Mouse (Mus musculus) neural tube, embryonic 14.5 days (tissue): ENCODE results near the gene Olfr312. TPM values are rescaled to one million over a fixed set of nuclear protein-coding genes. Genes with fewer than 3 reads are reported as not detected.

Source experiments
- ATAC-seq: fragments of 200-750 bp; cut with Nextera tagmentation; 2 replicates; pipeline ENCODE4 v1.8.0; 2017; ENCODE audit warnings: low read depth, mild to moderate bottlenecking, moderate TSS enrichment, moderate library complexity
- H3K27ac ChIP-seq: fragments of 300-500 bp; sonication (generic); 2 replicates; pipeline ENCODE4 v1.5.1; 2014; ENCODE audit warnings: low read depth, mild to moderate bottlenecking, control low read depth, low read length, moderate library complexity, mixed read lengths
- H3K27me3 ChIP-seq: fragments of 300-500 bp; sonication (generic); 2 replicates; pipeline ENCODE4 v1.6.1; 2014; ENCODE audit warnings: low read length; ENCODE audit not compliant: control insufficient read depth, insufficient read depth
- H3K36me3 ChIP-seq: fragments of 300-500 bp; sonication (generic); 2 replicates; pipeline ENCODE4 v1.6.1; 2014; ENCODE audit warnings: low read length, mixed read lengths; ENCODE audit not compliant: control insufficient read depth, insufficient read depth
- H3K4me1 ChIP-seq: fragments of 300-500 bp; sonication (generic); 2 replicates; pipeline ENCODE4 v1.6.1; 2014; ENCODE audit warnings: low read length; ENCODE audit not compliant: control insufficient read depth, insufficient read depth
- H3K4me2 ChIP-seq: fragments of 300-500 bp; sonication (generic); 2 replicates; pipeline ENCODE4 v1.6.1; 2014; ENCODE audit warnings: mild to moderate bottlenecking, low read depth, low read length, control low read depth
- H3K4me3 ChIP-seq: fragments of 300-500 bp; sonication (generic); 2 replicates; pipeline ENCODE4 v1.5.1; 2014; ENCODE audit warnings: low read depth, low read length, control low read depth, mixed read lengths
- H3K9ac ChIP-seq: fragments of 300-500 bp; sonication (generic); replicated peaks from 2 replicates; pipeline ENCODE4 v1.6.1; 2014; ENCODE audit warnings: low read depth, mild to moderate bottlenecking, control low read depth, low read length, mixed read lengths
- H3K9me3 ChIP-seq: fragments of 300-500 bp; sonication (generic); 2 replicates; pipeline ENCODE4 v1.6.1; 2016; ENCODE audit warnings: low read length; ENCODE audit not compliant: control insufficient read depth
- WGBS: fragments of 180-500 bp; shearing (Covaris S2); extraction: QIAGEN DNeasy Blood & Tissue Kit; methylation state at CpG from one replicate; pipeline ENCODE4 v1.1.7; 2014; 5-methylcytosine and 5-hydroxymethylcytosine counted together
- polyA plus RNA-seq: library from polyadenylated mRNA; unstranded; fragments of >200 nt; fragmentation: Nextera tagmentation; extraction: Ambion mirVana; gene quantifications from 2 replicates; pipeline ENCODE4 v1.2.1, GENCODE M21; 2014

The Olfr312 gene
- polyA plus RNA-seq, 1 experiment from 2014 or later = not detected

DNA sequence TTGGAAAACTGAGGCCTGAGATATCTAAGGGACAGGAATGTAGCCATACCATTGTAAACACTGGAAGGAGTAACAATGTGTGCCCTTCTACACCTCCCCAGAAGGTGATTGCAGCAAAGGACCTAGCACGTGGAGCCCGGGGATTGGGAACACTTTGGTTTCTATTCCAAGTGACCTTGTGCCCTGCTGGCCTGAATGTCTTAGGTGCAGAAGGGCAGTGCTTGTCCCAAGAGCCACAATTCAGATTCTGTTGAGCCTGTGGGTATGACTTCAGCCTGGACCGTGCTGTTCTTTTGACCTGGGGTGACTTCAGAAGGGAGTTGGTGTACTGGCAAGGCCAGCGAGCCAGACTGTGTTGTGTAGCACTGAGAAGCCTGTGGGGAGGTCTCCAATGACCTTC, 41.9 kb downstream of the Olfr312 start:
- WGBS = 91% methylated on average over 4 of the region's 4 CpGs
- ATAC-seq = no peak

GRCm38 (mm10) chr11:58883756-58884155, 54.7 kb downstream of the Olfr312 start:
- no peak overlapping the region for H3K4me2 ChIP-seq
- H3K4me3 ChIP-seq = no peak overlapping the region
- no peak overlapping the region for H3K9ac ChIP-seq
- H3K36me3 ChIP-seq = peaks cover 40% of the 10 kb centered on the region
- ATAC-seq = no peak
- H3K27ac ChIP-seq = no peak overlapping the region
- no peaks in the 10 kb centered on the region for H3K27me3 ChIP-seq
- no peaks in the 10 kb centered on the region for H3K9me3 ChIP-seq
- H3K4me1 ChIP-seq = no peaks in the 10 kb centered on the region
- 86% methylated on average over 8 of the region's 8 CpGs for WGBS

More for the DNA sequence above, 41.9 kb downstream of the Olfr312 start:
- Histone ChIP-seq H3K36me3 (peaks cover 5% of the 10 kb centered on the region; the same call in 1 of the 2 replicates), H3K27me3 (no peaks in the 10 kb centered on the region), H3K9ac (no peak overlapping the region), H3K4me1 (peaks cover 20% of the 10 kb centered on the region; the same call in 1 of the 2 replicates), H3K9me3 (no peaks in the 10 kb centered on the region), H3K4me2 (no peak overlapping the region), H3K27ac (no peak overlapping the region), H3K4me3 (no peak overlapping the region)

Other genes starting within 250 kb of the Olfr312 start
- gene Olfr324, start 234.1 kb upstream of the Olfr312 start, polyA plus RNA-seq = 0.15 and 0.42 TPM in 2 replicates
- gene 2210407C18Rik, start 213.2 kb upstream of the Olfr312 start, polyA plus RNA-seq = not detected in 2 replicates
- gene Olfr323, start 198.7 kb upstream of the Olfr312 start, polyA plus RNA-seq = not detected in 2 replicates
- 0.15 and 0.21 TPM in 2 replicates for gene Trim58, start 188.8 kb upstream of the Olfr312 start, polyA plus RNA-seq
- gene Olfr322, start 170.5 kb upstream of the Olfr312 start, polyA plus RNA-seq = not detected in 2 replicates
- gene Olfr320, start 148.1 kb upstream of the Olfr312 start, polyA plus RNA-seq = not detected in 2 replicates
- not detected in 2 replicates for gene Olfr319, start 130.1 kb upstream of the Olfr312 start, polyA plus RNA-seq
- not detected in 2 replicates for gene Olfr318, start 105.2 kb upstream of the Olfr312 start, polyA plus RNA-seq
- gene Olfr317, start 90.0 kb upstream of the Olfr312 start, polyA plus RNA-seq = 0.48 and 0.63 TPM in 2 replicates
- gene Olfr316, start 76.5 kb upstream of the Olfr312 start, polyA plus RNA-seq = not detected in 2 replicates
- gene Olfr315, start 56.0 kb upstream of the Olfr312 start, polyA plus RNA-seq = not detected in 2 replicates
- not detected in 2 replicates for gene Olfr314, start 46.3 kb upstream of the Olfr312 start, polyA plus RNA-seq
- 6.9 and 13.2 TPM in 2 replicates for gene Fam183b, start 27.3 kb upstream of the Olfr312 start, polyA plus RNA-seq
- gene Olfr313, start 14.2 kb upstream of the Olfr312 start, polyA plus RNA-seq = not detected in 2 replicates
- gene Olfr311, start 10.0 kb downstream of the Olfr312 start, polyA plus RNA-seq = not detected in 2 replicates
- gene Gm12258, start 17.9 kb downstream of the Olfr312 start, polyA plus RNA-seq = 28.5 and 30.4 TPM in 2 replicates
- 12.3 and 14.8 TPM in 2 replicates for gene 2810021J22Rik, start 38.0 kb downstream of the Olfr312 start, polyA plus RNA-seq
- 10.2 and 10.6 TPM in 2 replicates for gene Zfp39, start 75.0 kb downstream of the Olfr312 start, polyA plus RNA-seq
- gene Btnl10, start 88.7 kb downstream of the Olfr312 start, polyA plus RNA-seq = not detected in 2 replicates
- 661 and 689 TPM in 2 replicates for gene Rnf187, start 109.7 kb downstream of the Olfr312 start, polyA plus RNA-seq
- gene Hist3h2ba, start 119.7 kb downstream of the Olfr312 start, polyA plus RNA-seq = 115 and 117 TPM in 2 replicates
- gene Hist3h2a, start 125.4 kb downstream of the Olfr312 start, polyA plus RNA-seq = 80.7 and 98.2 TPM in 2 replicates
- gene Trim17, start 125.4 kb downstream of the Olfr312 start, polyA plus RNA-seq = 0.80 and 1.5 TPM in 2 replicates
- gene Trim11, start 148.9 kb downstream of the Olfr312 start, polyA plus RNA-seq = 20.4 TPM in 2 replicates